Mouse (Mus musculus) forebrain, embryonic 11.5 days (tissue): ENCODE measurements around the gene Adck2. TPM values are rescaled to one million over a fixed set of nuclear protein-coding genes. Genes with fewer than 3 reads are reported as not detected.

Source experiments
- ATAC-seq: fragments of 200-750 bp; cut with Nextera tagmentation; replicated peaks from 2 replicates; pipeline ENCODE4 v1.8.0; 2017; ENCODE audit warnings: moderate TSS enrichment; ENCODE audit not compliant: low FRiP score
- DNase-seq: peaks from one replicate; pipeline ENCODE4 v3.0.0-alpha.2; 2017; ENCODE audit warnings: low spot score
- H3K27ac ChIP-seq: fragments of 300-500 bp; sonication (generic); 2 replicates; pipeline ENCODE4 v1.5.1; 2014; ENCODE audit warnings: low read depth, low read length
- H3K27me3 ChIP-seq: fragments of 300-500 bp; sonication (generic); 2 replicates; pipeline ENCODE4 v1.6.1; 2014; ENCODE audit warnings: mild to moderate bottlenecking, low read length, mixed read lengths; ENCODE audit not compliant: control insufficient read depth, insufficient read depth
- H3K36me3 ChIP-seq: fragments of 300-500 bp; sonication (generic); 2 replicates; pipeline ENCODE4 v1.6.1; 2014; ENCODE audit warnings: mild to moderate bottlenecking, low read length, moderate library complexity, mixed read lengths; ENCODE audit not compliant: control insufficient read depth, insufficient read depth
- H3K4me1 ChIP-seq: fragments of 300-500 bp; sonication (generic); replicated peaks from 2 replicates; pipeline ENCODE4 v1.6.1; 2014; ENCODE audit warnings: low read length, mixed read lengths; ENCODE audit not compliant: control insufficient read depth, insufficient read depth
- H3K4me2 ChIP-seq: fragments of 300-500 bp; sonication (generic); 2 replicates; pipeline ENCODE4 v1.6.1; 2014; ENCODE audit warnings: low read depth, mild to moderate bottlenecking, low read length, moderate library complexity, mixed read lengths; ENCODE audit not compliant: severe bottlenecking
- H3K4me3 ChIP-seq: fragments of 300-500 bp; sonication (generic); 2 replicates; pipeline ENCODE4 v1.5.1; 2014; ENCODE audit warnings: low read depth, low read length
- H3K9ac ChIP-seq: fragments of 300-500 bp; sonication (generic); 2 replicates; pipeline ENCODE4 v1.6.1; 2014; ENCODE audit warnings: low read length
- H3K9me3 ChIP-seq: fragments of 300-500 bp; sonication (generic); 2 replicates; pipeline ENCODE4 v1.6.1; 2016; ENCODE audit warnings: low read length, mixed read lengths; ENCODE audit not compliant: control insufficient read depth
- WGBS: fragments of 180-500 bp; shearing (Covaris S2); extraction: QIAGEN DNeasy Blood & Tissue Kit; methylation state at CpG from one replicate; pipeline ENCODE4 v1.1.7; 2014; 5-methylcytosine and 5-hydroxymethylcytosine counted together
- polyA plus RNA-seq: library from polyadenylated mRNA; unstranded; fragments of >200 nt; fragmentation: Nextera tagmentation; extraction: Ambion mirVana; gene quantifications from 2 replicates; pipeline ENCODE4 v1.2.1, GENCODE M21; 2014

Gene Adck2
- polyA plus RNA-seq, 1 experiment from 2014 or later, result 26.6 TPM

DNA sequence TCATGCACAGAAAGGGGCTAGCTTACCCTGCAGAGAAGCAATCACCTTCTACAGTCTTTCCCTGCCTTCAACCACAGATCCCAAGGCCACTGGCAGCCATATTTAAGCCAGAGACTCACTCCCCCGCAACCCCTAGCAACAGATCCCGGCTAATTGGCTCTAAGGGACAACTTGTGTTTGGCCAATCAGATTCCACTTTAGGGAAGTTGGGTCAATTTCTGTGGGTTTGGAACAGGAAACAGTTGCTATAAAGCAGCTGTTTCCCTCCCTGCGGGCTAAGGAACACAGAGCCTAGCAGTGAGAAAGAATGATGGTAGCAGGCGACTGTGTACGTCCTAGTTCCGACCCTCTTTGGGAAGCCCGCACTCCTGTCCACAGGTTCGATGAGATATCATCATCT lies 35.4 kb upstream of the Adck2 start:
- WGBS, result 80% methylated on average over 8 of the region's 8 CpGs
- no peak overlapping the region for H3K4me2 ChIP-seq
- DNase-seq, result no peak
- peaks cover 20% of the 10 kb centered on the region for H3K4me1 ChIP-seq
- no peak for ATAC-seq
- no peaks in the 10 kb centered on the region for H3K27me3 ChIP-seq
- H3K4me3 ChIP-seq, result no peak overlapping the region
- H3K36me3 ChIP-seq, result no peaks in the 10 kb centered on the region
- H3K9me3 ChIP-seq, result no peaks in the 10 kb centered on the region; the same call in 1 of the 2 replicates
- H3K27ac ChIP-seq, result no peak overlapping the region
- no peak overlapping the region for H3K9ac ChIP-seq

DNA sequence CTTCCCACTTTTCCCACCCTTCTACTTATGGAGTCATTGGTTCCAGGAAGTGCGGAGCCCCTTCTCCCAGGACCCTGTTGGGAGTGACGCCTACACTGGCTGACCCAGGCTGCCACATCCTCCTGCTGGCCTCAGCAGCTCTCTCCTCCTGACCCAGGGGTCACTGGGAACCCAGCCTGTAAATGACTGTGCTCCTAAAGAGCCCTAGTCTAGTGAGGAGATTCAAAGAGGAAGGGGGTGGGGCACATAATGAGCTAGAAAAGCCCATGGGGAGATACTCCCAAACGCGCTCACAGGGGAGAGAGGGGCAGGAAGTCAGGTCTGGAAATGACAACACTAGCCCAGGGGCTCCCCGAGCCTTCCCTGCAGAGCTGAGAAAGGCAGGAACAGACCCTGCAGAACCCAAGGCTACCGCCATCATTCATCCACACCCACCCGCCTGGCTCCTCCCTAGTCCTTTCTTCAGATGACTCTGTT lies 34.0 kb upstream of the Adck2 start:
- peaks cover 34% of the 10 kb centered on the region for H3K4me1 ChIP-seq
- H3K4me3 ChIP-seq, result no peak overlapping the region
- no peaks in the 10 kb centered on the region for H3K27me3 ChIP-seq
- H3K9me3 ChIP-seq, result no peaks in the 10 kb centered on the region
- no peak for ATAC-seq
- 18% methylated on average over 7 of the region's 7 CpGs for WGBS
- no peaks in the 10 kb centered on the region for H3K36me3 ChIP-seq
- no peak for DNase-seq
- no peak overlapping the region for H3K9ac ChIP-seq
- H3K27ac ChIP-seq, result 0 out of 2 replicates have a peak overlapping the region, but pooled peaks have one; percentile 12
- 0 out of 2 replicates have a peak overlapping the region, but pooled peaks have one; percentile 8 for H3K4me2 ChIP-seq

DNA sequence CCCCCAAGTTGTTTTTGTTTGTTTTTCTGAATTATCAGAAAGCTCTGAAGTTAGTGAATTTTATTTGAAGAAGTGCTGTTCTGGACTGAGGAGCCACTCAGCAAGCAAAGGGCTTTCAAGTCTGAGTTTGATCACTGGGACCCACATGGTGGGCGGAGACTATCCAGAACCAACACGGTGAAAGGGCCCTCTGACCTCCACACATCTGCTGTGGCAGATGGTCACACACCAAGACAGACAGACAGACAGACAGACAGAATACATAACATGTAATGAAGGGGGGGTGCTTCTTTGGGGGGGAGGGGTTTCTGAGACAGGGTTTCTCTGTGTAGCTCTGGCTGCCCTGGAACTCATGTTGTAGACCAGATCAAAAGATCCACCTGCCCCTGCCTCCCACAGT lies 33.1 kb upstream of the Adck2 start:
- Histone ChIP-seq H3K9ac (no peak overlapping the region), H3K27me3 (no peaks in the 10 kb centered on the region), H3K4me3 (no peak overlapping the region), H3K27ac (peak overlapping the region; percentile 41; the same call in 1 of the 2 replicates), H3K9me3 (no peaks in the 10 kb centered on the region), H3K4me1 (peaks cover 40% of the 10 kb centered on the region), H3K4me2 (no peak overlapping the region), H3K36me3 (no peaks in the 10 kb centered on the region; the same call in 1 of the 2 replicates)
- WGBS, result 46% methylated on average over 2 of the region's 2 CpGs
- no peak for ATAC-seq
- DNase-seq, result no peak

DNA sequence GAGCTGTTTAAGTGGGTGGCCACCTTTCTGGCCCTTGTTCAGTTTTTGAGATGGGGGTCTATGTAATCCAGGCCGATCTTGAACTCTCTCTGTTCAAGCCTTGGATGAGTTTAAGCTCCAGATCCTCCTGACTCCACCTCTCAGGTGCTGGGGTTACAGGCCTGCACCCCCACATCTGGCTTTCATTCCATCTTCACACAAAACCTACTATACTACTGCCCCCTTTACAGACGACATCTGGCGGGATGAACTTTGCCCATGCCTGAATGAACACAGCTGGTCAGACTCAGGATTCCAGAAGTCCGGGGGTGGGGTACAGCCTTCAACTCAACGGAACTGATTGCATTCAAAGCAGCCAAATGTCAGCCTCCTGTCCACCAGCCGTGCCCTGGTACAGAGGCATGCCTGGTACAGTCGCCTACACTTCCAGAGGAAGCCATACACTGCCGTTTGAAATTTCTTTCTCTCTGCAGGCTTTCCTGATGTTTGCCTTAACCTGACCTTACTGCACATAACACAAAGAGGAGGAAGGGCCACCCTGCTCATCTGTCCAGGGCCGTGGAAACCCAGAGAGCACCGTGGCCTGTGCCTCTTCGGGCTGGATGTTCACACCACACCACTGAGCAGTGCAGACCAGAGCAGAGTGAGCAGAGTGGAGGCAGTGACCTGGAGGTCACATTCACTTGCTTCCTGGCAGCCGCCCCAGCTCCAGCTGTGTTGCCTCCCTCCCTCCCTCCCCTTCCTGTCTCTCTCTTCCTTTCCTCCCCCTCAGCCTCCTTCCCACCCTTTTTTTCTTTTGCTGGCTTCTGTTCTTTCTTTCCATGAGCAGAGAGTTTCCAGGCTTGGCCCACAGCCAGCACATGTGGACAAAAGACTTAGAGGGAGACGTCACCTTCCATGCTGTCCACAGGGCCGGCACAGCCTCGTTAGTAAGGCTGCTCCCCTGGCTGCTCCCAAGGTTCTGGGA lies 30.8 kb upstream of the Adck2 start:
- ATAC-seq, result peak; percentile 82
- Histone ChIP-seq H3K4me2 (peak overlapping the region; percentile 26), H3K4me1 (peaks cover 40% of the 10 kb centered on the region), H3K27me3 (no peaks in the 10 kb centered on the region), H3K4me3 (no peak overlapping the region), H3K36me3 (no peaks in the 10 kb centered on the region; the same call in 1 of the 2 replicates), H3K9ac (peak overlapping the region; percentile 33), H3K27ac (peak overlapping the region; percentile 78), H3K9me3 (no peaks in the 10 kb centered on the region)
- DNase-seq, result peak; percentile 85
- WGBS, result 21% methylated on average over 15 of the region's 15 CpGs

DNA sequence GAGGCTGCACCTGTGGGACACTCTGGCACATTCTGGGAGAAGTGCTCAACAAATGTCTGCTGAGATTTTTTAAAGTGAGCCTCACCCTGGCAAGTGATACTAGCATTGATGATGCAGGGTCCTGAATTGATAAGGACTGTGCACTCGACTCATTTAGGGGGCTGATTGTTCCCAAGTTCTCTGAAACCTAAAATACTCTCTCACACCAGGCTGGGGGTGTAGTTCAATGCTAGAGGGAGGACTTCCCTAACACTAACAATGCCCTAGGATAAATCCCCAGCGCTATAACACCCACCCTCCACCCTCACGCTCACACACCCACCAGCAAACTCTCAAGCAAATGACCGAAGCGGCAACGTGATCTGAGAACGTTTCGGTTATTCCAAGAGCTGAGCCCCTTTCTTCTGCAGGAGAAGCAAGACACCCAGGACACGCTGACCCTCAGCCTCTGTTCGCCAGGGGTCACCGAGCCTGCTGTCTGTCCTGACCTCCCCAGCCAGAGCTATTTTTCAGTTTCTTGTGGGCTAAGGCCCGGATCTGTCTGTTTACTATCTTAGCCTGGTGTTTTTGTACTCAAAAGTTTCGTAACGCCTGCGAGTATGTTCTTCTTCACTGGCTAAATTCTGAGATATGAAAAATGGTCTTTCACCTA lies 29.8 kb upstream of the Adck2 start:
- H3K4me3 ChIP-seq, result no peak overlapping the region
- DNase-seq (no peak), ATAC-seq (0 out of 2 replicates have a peak, but pooled peaks have one; percentile 25)
- H3K9ac ChIP-seq, result peak overlapping the region; percentile 45; the same call in 1 of the 2 replicates
- H3K9me3 ChIP-seq, result no peaks in the 10 kb centered on the region
- H3K27ac ChIP-seq, result peak overlapping the region; percentile 78
- H3K4me1 ChIP-seq, result peaks cover 38% of the 10 kb centered on the region
- no peaks in the 10 kb centered on the region for H3K27me3 ChIP-seq
- H3K4me2 ChIP-seq, result no peak overlapping the region
- WGBS, result 26% methylated on average over 15 of the region's 15 CpGs
- no peaks in the 10 kb centered on the region; the same call in 1 of the 2 replicates for H3K36me3 ChIP-seq

DNA sequence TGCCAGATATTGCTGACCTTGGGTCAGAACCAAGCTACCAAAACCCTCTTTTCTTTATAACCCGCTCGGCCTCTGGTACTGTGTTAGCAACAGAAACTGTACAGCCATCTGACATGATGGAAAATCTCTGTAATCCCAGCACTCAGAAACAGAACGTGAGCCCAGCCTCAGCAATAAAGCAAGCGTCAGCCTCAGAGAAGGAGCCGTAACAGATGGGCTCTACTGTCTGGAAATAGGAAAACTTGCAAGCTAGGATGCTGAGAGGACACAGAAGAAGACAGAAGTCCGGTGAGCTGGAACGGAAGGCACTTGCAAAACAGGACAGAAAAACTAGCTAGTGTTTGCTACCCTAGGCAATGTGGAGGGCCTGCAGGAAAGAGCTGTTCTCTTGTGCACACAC lies 28.2 kb upstream of the Adck2 start:
- no peak overlapping the region; the same call in 1 of the 2 replicates for H3K27ac ChIP-seq
- no peaks in the 10 kb centered on the region for H3K27me3 ChIP-seq
- H3K9me3 ChIP-seq, result no peaks in the 10 kb centered on the region
- H3K9ac ChIP-seq, result no peak overlapping the region
- no peak overlapping the region for H3K4me2 ChIP-seq
- no peak for DNase-seq
- H3K36me3 ChIP-seq, result no peaks in the 10 kb centered on the region; the same call in 1 of the 2 replicates
- H3K4me1 ChIP-seq, result peaks cover 29% of the 10 kb centered on the region; the same call in 1 of the 2 replicates
- ATAC-seq, result no peak
- 88% methylated on average over 7 of the region's 7 CpGs for WGBS
- no peak overlapping the region for H3K4me3 ChIP-seq

DNA sequence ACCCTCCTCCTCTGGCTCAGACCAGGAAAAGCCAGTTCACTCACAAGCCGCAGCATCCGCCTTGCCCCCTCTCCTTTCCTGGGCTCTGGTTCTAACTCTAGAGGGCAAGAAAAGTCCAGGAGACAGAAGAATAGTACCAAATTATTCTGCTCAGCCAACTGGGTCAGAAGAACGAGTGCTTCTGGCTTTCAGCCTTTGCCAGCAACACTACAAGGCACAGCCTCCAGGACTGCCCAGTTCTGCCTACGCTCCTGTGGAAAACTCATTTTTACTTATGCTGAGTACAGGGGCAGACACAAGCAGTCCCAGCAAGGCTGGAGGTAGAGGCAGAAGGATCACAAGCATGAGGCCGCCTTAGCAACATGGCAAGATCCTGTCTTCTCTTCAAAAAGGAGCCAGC lies 25.6 kb upstream of the Adck2 start:
- WGBS, result 84% methylated on average over 5 of the region's 5 CpGs
- H3K9me3 ChIP-seq, result no peaks in the 10 kb centered on the region
- DNase-seq (no peak), ATAC-seq (no peak)
- no peak overlapping the region for H3K27ac ChIP-seq
- no peak overlapping the region for H3K9ac ChIP-seq
- peaks cover 21% of the 10 kb centered on the region; the same call in 1 of the 2 replicates for H3K4me1 ChIP-seq
- no peaks in the 10 kb centered on the region for H3K27me3 ChIP-seq
- no peak overlapping the region for H3K4me3 ChIP-seq
- no peak overlapping the region for H3K4me2 ChIP-seq
- no peaks in the 10 kb centered on the region; the same call in 1 of the 2 replicates for H3K36me3 ChIP-seq

DNA sequence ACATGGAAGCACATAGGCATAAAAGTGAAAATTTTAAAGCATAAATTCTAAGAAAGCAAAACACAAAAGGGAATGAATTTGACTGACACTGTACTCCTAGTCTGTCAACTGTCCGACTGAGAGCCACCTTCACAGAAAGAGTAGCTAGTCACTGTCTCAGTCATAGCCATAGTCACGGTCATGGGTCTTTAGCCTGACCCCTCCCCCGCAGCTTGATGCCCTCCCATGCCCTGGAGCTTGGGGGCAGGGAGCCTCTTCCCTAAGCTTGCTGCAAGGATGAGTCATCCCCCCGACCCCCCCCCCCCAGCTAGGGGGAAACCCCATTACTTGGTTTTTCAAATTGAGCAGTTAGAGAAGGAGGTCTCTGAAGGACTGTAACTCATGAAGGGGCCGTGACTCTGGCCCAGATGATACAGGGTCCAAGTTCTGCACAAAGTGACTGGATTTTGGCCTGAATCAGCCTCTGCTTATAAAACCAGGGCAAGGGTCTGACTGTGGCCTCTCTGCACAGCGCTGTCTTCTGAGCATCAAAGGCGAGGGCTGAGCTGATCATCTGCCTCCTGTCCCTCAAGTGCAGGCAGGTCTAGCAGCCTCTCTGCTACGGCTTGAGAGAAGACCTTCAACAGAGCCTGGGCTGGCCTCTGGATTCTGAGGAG lies 21.6 kb upstream of the Adck2 start:
- Histone ChIP-seq H3K4me2 (no peak overlapping the region), H3K27me3 (no peaks in the 10 kb centered on the region), H3K36me3 (no peaks in the 10 kb centered on the region), H3K9ac (no peak overlapping the region), H3K9me3 (no peaks in the 10 kb centered on the region), H3K27ac (no peak overlapping the region), H3K4me1 (peaks cover 8% of the 10 kb centered on the region; the same call in 1 of the 2 replicates), H3K4me3 (no peak overlapping the region)
- 71% methylated on average over 8 of the region's 8 CpGs for WGBS
- no peak for DNase-seq
- no peak for ATAC-seq
